Mouse (Mus musculus) forebrain, embryonic 15.5 days (tissue): Measurements from ENCODE around the gene Chmp5. TPM values are rescaled to one million over a fixed set of nuclear protein-coding genes. Genes with fewer than 3 reads are reported as not detected.
A peak's percentile ranks its signal among the peaks of the same experiment; 100 is the strongest.

Experiments used
- ATAC-seq: fragments of 200-750 bp; cut with Nextera tagmentation; replicated peaks from 2 replicates; pipeline ENCODE4 v1.8.0; 2017; ENCODE audit warnings: mild to moderate bottlenecking, moderate TSS enrichment, moderate library complexity
- H3K27ac ChIP-seq: fragments of 300-500 bp; sonication (generic); replicated peaks from 2 replicates; pipeline ENCODE4 v1.5.1; 2015; ENCODE audit warnings: mild to moderate bottlenecking, inconsistent platforms
- H3K27me3 ChIP-seq: fragments of 300-500 bp; sonication (generic); 2 replicates; pipeline ENCODE4 v1.6.1; 2015; ENCODE audit warnings: inconsistent platforms
- H3K36me3 ChIP-seq: fragments of 300-500 bp; sonication (generic); 2 replicates; pipeline ENCODE4 v1.6.1; 2015; ENCODE audit warnings: mild to moderate bottlenecking, inconsistent platforms
- H3K4me1 ChIP-seq: fragments of 300-500 bp; sonication (generic); 2 replicates; pipeline ENCODE4 v1.6.1; 2015; ENCODE audit warnings: inconsistent platforms
- H3K4me2 ChIP-seq: fragments of 300-500 bp; sonication (generic); replicated peaks from 2 replicates; pipeline ENCODE4 v1.6.1; 2015; ENCODE audit warnings: mild to moderate bottlenecking, inconsistent platforms
- H3K4me3 ChIP-seq: fragments of 300-500 bp; sonication (generic); 2 replicates; pipeline ENCODE4 v1.5.1; 2015; ENCODE audit warnings: mild to moderate bottlenecking, inconsistent platforms
- H3K9ac ChIP-seq: fragments of 300-500 bp; sonication (generic); replicated peaks from 2 replicates; pipeline ENCODE4 v1.6.1; 2015; ENCODE audit warnings: mild to moderate bottlenecking, inconsistent platforms
- H3K9me3 ChIP-seq: fragments of 300-500 bp; sonication (generic); 2 replicates; pipeline ENCODE4 v1.6.1; 2016; ENCODE audit warnings: inconsistent platforms
- WGBS: fragments of 180-500 bp; shearing (Covaris S2); methylation state at CpG from one replicate; pipeline ENCODE4 v1.1.7; 2015; ENCODE audit warnings: mixed read lengths; 5-methylcytosine and 5-hydroxymethylcytosine counted together
- polyA plus RNA-seq: library from polyadenylated mRNA; unstranded; fragments of >200 nt; fragmentation: Nextera tagmentation; extraction: Ambion mirVana; gene quantifications from 2 replicates; pipeline ENCODE4 v1.2.1, GENCODE M21; 2015

The Chmp5 gene
- 170 and 178 TPM in 2 replicates for polyA plus RNA-seq

DNA sequence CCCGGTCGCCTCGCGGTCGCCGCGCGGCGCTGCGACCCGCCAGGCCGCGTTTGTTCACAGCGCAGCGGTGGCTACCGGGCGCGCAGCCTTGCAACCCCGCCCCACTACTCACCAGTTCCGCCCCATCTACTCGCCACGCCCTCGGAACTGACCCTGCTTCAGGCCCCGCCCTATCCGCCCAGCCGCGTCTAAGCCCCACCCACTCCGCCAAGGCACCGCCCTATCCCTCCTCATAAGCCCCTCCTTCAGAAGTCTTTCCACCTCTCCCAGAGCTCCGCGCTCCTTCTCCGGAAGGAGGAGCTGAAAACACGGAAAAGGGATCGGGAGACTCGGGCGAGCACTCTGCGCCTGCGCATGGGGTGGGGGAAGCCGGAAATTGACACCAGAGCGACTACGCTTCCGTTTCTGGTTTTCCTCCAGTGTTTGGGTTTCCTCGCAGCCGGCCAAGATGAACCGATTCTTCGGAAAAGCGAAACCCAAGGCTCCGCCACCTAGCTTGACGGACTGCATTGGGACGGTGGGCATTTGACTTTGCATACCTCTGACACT is at the start of gene Chmp5, which contains the start of gene Bag1:
Gene Chmp5, plus strand, starts transcription at position 248 of the 549 bp plus-strand sequence.
Gene Bag1, minus strand, starts transcription at position 135 of the 549 bp plus-strand sequence.
- peak within 1 kb of the TSS; percentile 87 for H3K4me3 ChIP-seq
- no peaks in the 10 kb centered on the region for H3K9me3 ChIP-seq
- WGBS: under 1% methylated on average over 48 of the region's 50 CpGs
- peaks cover 38% of the 10 kb centered on the region for H3K36me3 ChIP-seq
- H3K4me2 ChIP-seq: peak within 1 kb of the TSS; percentile 80
- no peaks in the 10 kb centered on the region for H3K27me3 ChIP-seq
- H3K27ac ChIP-seq: peak within 1 kb of the TSS; percentile 84
- peak within 1 kb of the TSS; percentile 84 for H3K9ac ChIP-seq
- ATAC-seq: peak; percentile 97
- peaks cover 28% of the 10 kb centered on the region for H3K4me1 ChIP-seq

DNA sequence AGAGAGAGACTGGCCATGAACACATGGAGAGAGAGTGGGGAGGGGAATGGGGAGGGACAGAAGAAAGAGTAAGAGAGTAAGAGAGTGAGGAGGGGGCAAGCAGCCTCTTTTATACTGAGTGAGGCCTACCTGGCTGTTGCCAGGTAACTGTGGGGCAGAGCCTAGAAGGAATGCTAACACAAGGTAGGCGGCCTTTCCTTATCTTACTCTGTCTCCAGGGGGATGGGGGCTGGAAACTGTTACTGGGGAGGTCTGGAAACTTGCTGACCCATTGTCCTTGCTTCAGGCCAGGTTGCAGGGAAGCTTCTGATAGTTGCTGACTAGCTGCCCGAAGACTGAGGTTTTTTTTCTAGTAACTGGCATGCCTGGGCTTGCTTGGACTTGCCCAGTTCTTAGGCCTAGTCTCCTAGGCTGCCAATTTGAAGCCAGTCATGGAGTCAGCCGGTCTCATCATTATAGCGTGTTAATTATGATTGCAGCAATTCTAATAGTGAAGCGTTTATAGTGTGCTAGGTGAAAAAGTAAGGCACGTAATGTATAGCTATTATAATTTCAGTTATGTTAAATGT is 49.6 kb upstream of the Chmp5 start:
- Histone ChIP-seq H3K27me3 (no peaks in the 10 kb centered on the region), H3K4me3 (no peak overlapping the region), H3K4me2 (no peak overlapping the region), H3K9ac (no peak overlapping the region), H3K36me3 (no peaks in the 10 kb centered on the region), H3K4me1 (no peaks in the 10 kb centered on the region), H3K9me3 (no peaks in the 10 kb centered on the region), H3K27ac (no peak overlapping the region)
- WGBS: 80% methylated on average over 6 of the region's 6 CpGs
- no peak for ATAC-seq

- H3K9me3 ChIP-seq: no peaks in the 10 kb centered on the region
- no peak overlapping the region for H3K27ac ChIP-seq
- no peak overlapping the region for H3K4me2 ChIP-seq
- H3K4me1 ChIP-seq: no peaks in the 10 kb centered on the region
- no peaks in the 10 kb centered on the region for H3K27me3 ChIP-seq
- no peaks in the 10 kb centered on the region for H3K36me3 ChIP-seq
- ATAC-seq: no peak
- no peak overlapping the region for H3K4me3 ChIP-seq
- no peak overlapping the region for H3K9ac ChIP-seq
- WGBS: 66% methylated on average over 2 of the region's 2 CpGs
Observed at GRCm38 (mm10) chr4:40899264-40899663, 48.9 kb upstream of the Chmp5 start.

GRCm38 (mm10) chr4:40900071-40900470 is 48.1 kb upstream of the Chmp5 start:
- no peaks in the 10 kb centered on the region for H3K4me1 ChIP-seq
- H3K4me2 ChIP-seq: no peak overlapping the region
- no peaks in the 10 kb centered on the region for H3K9me3 ChIP-seq
- no peaks in the 10 kb centered on the region for H3K36me3 ChIP-seq
- no peak for ATAC-seq
- H3K27me3 ChIP-seq: no peaks in the 10 kb centered on the region
- no peak overlapping the region for H3K4me3 ChIP-seq
- H3K27ac ChIP-seq: no peak overlapping the region
- no peak overlapping the region for H3K9ac ChIP-seq
- over 99% methylated on average over 3 of the region's 3 CpGs for WGBS

GRCm38 (mm10) chr4:40900612-40901011 is 47.6 kb upstream of the Chmp5 start:
- H3K4me3 ChIP-seq: no peak overlapping the region
- H3K27ac ChIP-seq: no peak overlapping the region
- WGBS: 88% methylated on average over 4 of the region's 4 CpGs
- no peaks in the 10 kb centered on the region for H3K4me1 ChIP-seq
- no peaks in the 10 kb centered on the region for H3K27me3 ChIP-seq
- no peak overlapping the region for H3K9ac ChIP-seq
- ATAC-seq: no peak
- no peak overlapping the region for H3K4me2 ChIP-seq
- H3K9me3 ChIP-seq: no peaks in the 10 kb centered on the region
- no peaks in the 10 kb centered on the region for H3K36me3 ChIP-seq

- Histone ChIP-seq H3K9ac (no peak overlapping the region), H3K36me3 (no peaks in the 10 kb centered on the region), H3K4me3 (no peak overlapping the region), H3K4me2 (no peak overlapping the region), H3K27me3 (no peaks in the 10 kb centered on the region), H3K4me1 (peaks cover 6% of the 10 kb centered on the region), H3K27ac (no peak overlapping the region), H3K9me3 (no peaks in the 10 kb centered on the region)
- WGBS: 67% methylated on average over 1 of the region's 1 CpGs
- ATAC-seq: no peak
Observed at GRCm38 (mm10) chr4:40906298-40906697, 41.9 kb upstream of the Chmp5 start.

GRCm38 (mm10) chr4:40908261-40908969 is 39.8 kb upstream of the Chmp5 start:
- no peak overlapping the region for H3K27ac ChIP-seq
- peaks cover 6% of the 10 kb centered on the region for H3K4me1 ChIP-seq
- H3K9ac ChIP-seq: no peak overlapping the region
- ATAC-seq: no peak
- H3K27me3 ChIP-seq: no peaks in the 10 kb centered on the region
- no peaks in the 10 kb centered on the region for H3K9me3 ChIP-seq
- H3K4me3 ChIP-seq: no peak overlapping the region
- no peaks in the 10 kb centered on the region for H3K36me3 ChIP-seq
- H3K4me2 ChIP-seq: no peak overlapping the region
- 50% methylated on average over 20 of the region's 20 CpGs for WGBS

DNA sequence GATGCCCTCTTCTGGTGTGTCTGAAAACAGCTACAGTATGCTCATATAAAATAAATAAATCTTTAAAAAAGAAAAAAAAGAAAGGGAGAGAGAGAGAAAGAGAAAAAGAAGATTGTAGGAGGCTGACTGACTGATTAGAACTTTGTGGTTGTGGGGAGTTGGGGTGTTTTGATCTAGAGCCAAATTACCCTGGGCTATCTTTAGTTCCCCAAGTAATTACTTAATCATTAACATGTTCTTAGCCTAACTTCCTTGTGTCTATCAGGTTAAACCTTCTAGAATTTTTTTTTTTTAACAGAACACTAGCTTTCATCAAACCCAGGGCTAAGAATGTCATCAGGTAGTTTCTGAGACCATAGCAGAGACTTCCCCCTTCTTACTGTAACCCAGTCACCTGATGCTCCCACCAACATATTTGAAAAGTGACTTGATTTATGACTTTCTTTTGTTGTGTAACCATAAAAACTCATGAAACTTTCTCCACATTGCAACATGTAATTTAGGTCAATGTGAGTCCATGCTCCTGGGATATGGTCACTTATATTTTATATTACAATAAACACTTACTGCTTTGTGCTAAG is 33.8 kb upstream of the Chmp5 start:
- H3K4me2 ChIP-seq: no peak overlapping the region
- no peak for ATAC-seq
- no peak overlapping the region for H3K27ac ChIP-seq
- no peak overlapping the region for H3K9ac ChIP-seq
- H3K4me3 ChIP-seq: no peak overlapping the region
- H3K36me3 ChIP-seq: no peaks in the 10 kb centered on the region
- no peaks in the 10 kb centered on the region for H3K9me3 ChIP-seq
- H3K4me1 ChIP-seq: no peaks in the 10 kb centered on the region
- H3K27me3 ChIP-seq: no peaks in the 10 kb centered on the region

DNA sequence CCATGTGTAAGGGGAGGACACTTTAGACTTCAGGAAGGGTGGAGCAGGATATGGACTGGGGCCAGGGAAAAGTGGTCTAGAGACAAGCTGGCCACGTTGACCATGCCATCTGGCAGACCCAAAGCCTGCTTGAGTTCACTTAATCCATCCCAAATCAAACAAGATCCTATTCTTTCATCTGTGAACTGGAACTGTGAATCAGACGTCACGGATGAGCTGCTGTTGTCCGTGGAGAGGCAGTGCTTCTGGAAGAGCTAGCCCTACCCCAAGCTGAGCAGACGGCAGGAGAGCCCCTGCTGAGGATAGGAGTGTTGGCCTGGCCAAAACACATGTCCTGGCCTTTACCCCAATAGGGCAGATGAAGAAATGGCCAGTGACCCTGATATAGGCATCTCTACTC is 32.3 kb upstream of the Chmp5 start:
- Histone ChIP-seq H3K4me2 (no peak overlapping the region), H3K4me3 (no peak overlapping the region), H3K27me3 (no peaks in the 10 kb centered on the region), H3K4me1 (no peaks in the 10 kb centered on the region), H3K27ac (no peak overlapping the region), H3K36me3 (no peaks in the 10 kb centered on the region), H3K9me3 (no peaks in the 10 kb centered on the region), H3K9ac (no peak overlapping the region)
- ATAC-seq: no peak
- WGBS: 71% methylated on average over 5 of the region's 5 CpGs

DNA sequence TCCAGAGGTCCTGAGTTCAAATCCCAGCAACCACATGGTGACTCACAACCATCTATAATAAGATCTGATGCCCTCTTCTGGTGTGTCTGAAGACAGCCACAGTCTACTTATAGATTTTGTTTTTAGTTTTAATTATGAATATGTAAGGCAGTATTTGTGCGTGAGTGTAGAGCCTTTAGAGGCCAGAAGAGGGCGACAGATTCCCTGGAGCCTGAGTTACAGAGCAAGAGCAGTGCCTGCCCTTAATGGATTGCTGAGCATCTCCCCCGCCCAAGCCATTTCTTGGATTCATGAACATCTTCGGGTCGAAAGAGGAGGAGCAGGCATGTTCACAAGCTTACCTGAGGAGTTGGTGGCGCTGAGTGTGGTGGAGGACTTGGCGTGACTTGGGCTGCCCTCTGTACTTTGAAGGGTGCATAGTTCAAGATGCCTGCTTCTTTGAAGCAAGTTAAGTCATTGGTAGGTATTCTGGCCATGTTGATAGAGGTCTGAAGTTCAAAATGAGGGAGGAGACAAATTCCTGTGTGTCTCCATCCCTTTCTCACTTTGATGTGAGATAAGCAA is 31.5 kb upstream of the Chmp5 start:
- WGBS: 93% methylated on average over 7 of the region's 7 CpGs

DNA sequence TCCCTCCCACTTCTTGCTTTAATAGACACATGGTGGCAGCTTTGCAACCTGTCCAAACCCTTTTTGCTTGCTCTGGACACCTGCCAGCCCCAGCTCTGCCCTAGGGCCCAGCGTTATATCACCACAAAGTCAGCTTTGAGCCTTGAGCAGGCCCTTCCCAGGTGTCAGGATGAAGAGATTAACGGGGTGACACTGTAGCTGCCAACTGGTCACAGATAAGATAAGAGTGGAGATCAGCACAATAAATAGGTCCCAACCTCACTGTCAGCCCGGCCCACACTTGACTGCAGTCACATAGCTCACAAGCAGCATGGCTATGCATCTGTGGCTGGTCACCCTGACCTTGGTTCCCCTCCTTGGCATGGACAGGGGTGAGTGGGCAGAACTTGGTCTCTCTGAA is 28.4 kb upstream of the Chmp5 start, which contains the start of gene Spink4:
Gene Spink4, plus strand, starts transcription at position 268 of the 400 bp plus-strand sequence.
- H3K4me2 ChIP-seq: no peak within 1 kb of the TSS
- H3K4me3 ChIP-seq: no peak within 1 kb of the TSS
- no peaks in the 10 kb centered on the region for H3K9me3 ChIP-seq
- H3K4me1 ChIP-seq: no peaks in the 10 kb centered on the region
- no peak within 1 kb of the TSS for H3K27ac ChIP-seq
- no peak for ATAC-seq
- H3K27me3 ChIP-seq: no peaks in the 10 kb centered on the region
- no peak within 1 kb of the TSS for H3K9ac ChIP-seq
- 73% methylated on average over 3 of the region's 3 CpGs for WGBS
- H3K36me3 ChIP-seq: no peaks in the 10 kb centered on the region

More for the DNA sequence above, 31.5 kb upstream of the Chmp5 start:
- Histone ChIP-seq H3K4me2 (no peak overlapping the region), H3K9ac (no peak overlapping the region), H3K4me1 (no peaks in the 10 kb centered on the region), H3K27me3 (no peaks in the 10 kb centered on the region), H3K9me3 (no peaks in the 10 kb centered on the region), H3K4me3 (no peak overlapping the region), H3K27ac (no peak overlapping the region), H3K36me3 (no peaks in the 10 kb centered on the region)
- no peak for ATAC-seq

DNA sequence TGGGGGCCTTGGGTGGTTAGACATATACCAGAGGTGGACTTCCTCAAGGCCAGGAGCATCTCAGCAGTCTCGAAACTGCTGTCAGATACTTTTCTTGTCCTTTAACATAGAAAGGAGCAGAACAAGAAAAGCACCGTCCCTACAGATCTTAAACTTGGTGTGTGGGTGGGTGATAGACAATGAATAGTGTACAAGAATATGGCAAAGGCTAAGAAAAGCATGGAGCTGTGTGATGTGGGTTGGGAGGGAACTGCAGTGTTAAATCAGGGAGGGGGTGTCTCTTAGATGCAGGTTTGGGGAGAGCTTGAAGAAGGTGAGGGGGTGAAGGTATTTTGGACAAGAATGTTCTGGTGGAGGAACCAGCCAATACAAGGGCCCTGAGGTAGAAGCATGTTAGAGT is 27.6 kb upstream of the Chmp5 start:
- Histone ChIP-seq H3K4me2 (no peak overlapping the region), H3K36me3 (no peaks in the 10 kb centered on the region), H3K9me3 (no peaks in the 10 kb centered on the region), H3K9ac (no peak overlapping the region), H3K27me3 (no peaks in the 10 kb centered on the region), H3K4me1 (no peaks in the 10 kb centered on the region), H3K27ac (no peak overlapping the region), H3K4me3 (no peak overlapping the region)
- no peak for ATAC-seq
- WGBS: 79% methylated on average over 2 of the region's 2 CpGs
